Mouse (Mus musculus): ENCODE measurements around the gene Braf.

DNA sequence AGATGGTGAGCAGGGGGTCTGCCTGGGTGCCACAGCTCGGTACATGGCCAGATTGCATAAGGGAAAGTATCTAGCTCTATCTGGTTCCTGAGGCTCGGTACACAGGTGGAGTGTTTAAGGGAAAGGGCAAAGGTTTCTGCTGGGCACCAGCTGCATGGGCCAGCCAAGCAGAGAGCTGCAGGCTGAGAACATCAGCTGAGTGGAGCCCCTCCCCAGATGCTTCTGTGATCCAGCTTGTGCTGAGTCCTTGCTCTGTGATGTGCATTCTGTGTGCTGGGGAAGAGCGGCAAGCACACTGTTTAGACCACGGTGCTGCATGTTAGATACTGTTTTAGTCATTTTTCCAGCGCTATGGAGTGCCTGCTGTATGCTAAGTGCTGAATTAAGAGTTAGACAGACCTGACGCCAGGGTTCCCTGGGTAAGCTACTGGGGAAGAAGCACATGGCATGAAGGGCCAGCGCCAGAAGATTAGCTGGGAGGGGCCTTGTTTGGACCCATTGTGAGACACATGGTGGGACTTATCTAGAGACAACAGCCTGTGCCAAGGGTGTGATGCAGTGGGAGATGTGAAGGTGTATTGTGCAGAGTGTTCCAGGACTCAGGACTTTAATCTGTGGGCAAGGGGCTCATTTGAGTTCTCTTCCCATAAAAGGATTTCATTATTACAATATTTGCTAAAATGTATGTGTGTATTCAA lies 144.0 kb downstream of the Braf start:
- no peak for TF ChIP-seq POLR2A (IDR thresholded peaks at IDR 0.05; ENCODE audit: borderline replicate concordance, low read depth, low read length)
- TF ChIP-seq CTCF (IDR thresholded peaks at IDR 0.05; ENCODE audit: low read depth, low read length): no peak

All from bone marrow macrophage, adult 2 months (primary cell).